Mouse (Mus musculus): ENCODE data around the gene Zfp622. TPM values are rescaled to one million over a fixed set of nuclear protein-coding genes. Genes with fewer than 3 reads are reported as not detected.
A peak's percentile ranks its signal among the peaks of the same experiment; 100 is the strongest.

Zfp622 gene
- polyA plus RNA-seq, 1 experiment, result 102 TPM

DNA sequence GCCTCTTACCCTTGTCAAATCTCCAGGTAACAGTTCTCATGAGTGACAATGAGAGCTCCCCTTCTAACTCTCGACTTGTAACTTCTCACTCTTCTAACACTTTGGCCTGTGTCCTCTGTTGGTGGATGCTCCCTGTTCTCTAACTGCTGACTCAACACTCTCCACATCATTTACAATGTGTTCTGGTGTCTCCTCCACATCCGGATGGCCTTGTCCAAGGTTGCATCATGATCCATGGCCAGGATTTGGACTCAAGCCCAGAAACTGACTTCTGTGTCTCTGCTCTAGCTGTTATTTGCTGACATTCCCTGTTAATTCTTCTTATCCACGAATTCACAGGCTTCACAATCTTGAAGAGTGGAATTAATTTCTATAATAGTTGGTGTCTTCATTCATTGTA is 47.5 kb downstream of the Zfp622 start:
- no peak overlapping the region for H3ac ChIP-seq (ENCODE audit: control insufficient read depth, insufficient read length)
- H3K4me3 ChIP-seq, result no peak overlapping the region
- H3K36me3 ChIP-seq (ENCODE audit: control insufficient read depth, insufficient read depth), result no peaks in the 10 kb centered on the region
- no peaks in the 10 kb centered on the region for H3K79me2 ChIP-seq (ENCODE audit: control insufficient read depth, insufficient read depth)
- no peaks in the 10 kb centered on the region for H3K27me3 ChIP-seq (ENCODE audit: control insufficient read depth, insufficient read depth, insufficient read length)
- no peak for TF ChIP-seq MYOG (IDR thresholded peaks at IDR 0.05; ENCODE audit: control insufficient read depth in 1 of 3, insufficient read depth in 1 of 3, insufficient read length in 2 of 3, low read depth in 2 of 3)
- TF ChIP-seq SRF (IDR thresholded peaks at IDR 0.05; ENCODE audit: control insufficient read depth, insufficient read length, low read depth), result no peak
- peak; percentile 98 for TF ChIP-seq CEBPB (IDR thresholded peaks at IDR 0.05; ENCODE audit: insufficient read depth, poor library complexity, severe bottlenecking)
- no peak for TF ChIP-seq MYOD1 (IDR thresholded peaks at IDR 0.05; ENCODE audit: control insufficient read depth in 1 of 3, insufficient read length in 2 of 3, low read depth in 2 of 3)
- peak; percentile 15 for TF ChIP-seq MAX (IDR thresholded peaks at IDR 0.05; ENCODE audit: low read depth)
- peak overlapping the region; percentile 48 for H3K4me2 ChIP-seq (ENCODE audit: low read depth)

DNA sequence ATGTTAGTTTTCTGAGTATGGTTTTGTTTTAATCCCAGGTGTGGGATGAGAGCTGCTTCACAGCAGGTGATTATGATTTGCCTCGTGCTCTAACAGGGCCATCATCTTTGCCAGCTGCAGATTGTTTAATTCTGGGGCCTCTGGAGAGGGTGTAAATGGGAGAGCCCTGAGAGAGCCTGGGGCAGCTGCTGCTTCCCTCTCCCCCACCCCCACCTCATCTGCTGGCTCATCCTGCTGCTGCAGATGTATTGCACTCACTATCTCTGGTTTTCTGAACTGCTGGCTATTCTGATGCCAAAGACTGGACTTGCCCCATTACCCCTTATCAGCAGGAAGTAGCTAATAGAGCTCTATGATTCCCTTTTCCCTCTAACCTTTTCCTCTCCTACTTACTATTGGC is 56.4 kb downstream of the Zfp622 start:
- TF ChIP-seq MYOG (IDR thresholded peaks at IDR 0.05; ENCODE audit: control insufficient read depth in 1 of 3, insufficient read depth in 1 of 3, insufficient read length in 2 of 3, low read depth in 2 of 3) (peak in 1 of 3 experiments; percentile 58), MYOD1 (IDR thresholded peaks at IDR 0.05; ENCODE audit: control insufficient read depth in 1 of 3, insufficient read length in 2 of 3, low read depth in 2 of 3) (peak; percentile 3 to 79 (median 63)), USF1 (IDR thresholded peaks at IDR 0.05; ENCODE audit: low read depth) (no peak), E2F4 (IDR thresholded peaks at IDR 0.05; ENCODE audit: insufficient read depth) (no peak), TCF12 (IDR thresholded peaks at IDR 0.05; ENCODE audit: insufficient read depth, poor library complexity, severe bottlenecking) (peak; percentile 43), MAX (IDR thresholded peaks at IDR 0.05; ENCODE audit: low read depth) (no peak)
- H3K4me2 ChIP-seq (ENCODE audit: low read depth), result peak overlapping the region; percentile 52
- no peak overlapping the region for H3ac ChIP-seq (ENCODE audit: control insufficient read depth, insufficient read length)
- no peak overlapping the region for H3K4me3 ChIP-seq
- H3K36me3 ChIP-seq (ENCODE audit: control insufficient read depth, insufficient read depth), result no peaks in the 10 kb centered on the region
- no peaks in the 10 kb centered on the region for H3K79me2 ChIP-seq (ENCODE audit: control insufficient read depth, insufficient read depth)
- no peaks in the 10 kb centered on the region for H3K27me3 ChIP-seq (ENCODE audit: control insufficient read depth, insufficient read depth, insufficient read length)

DNA sequence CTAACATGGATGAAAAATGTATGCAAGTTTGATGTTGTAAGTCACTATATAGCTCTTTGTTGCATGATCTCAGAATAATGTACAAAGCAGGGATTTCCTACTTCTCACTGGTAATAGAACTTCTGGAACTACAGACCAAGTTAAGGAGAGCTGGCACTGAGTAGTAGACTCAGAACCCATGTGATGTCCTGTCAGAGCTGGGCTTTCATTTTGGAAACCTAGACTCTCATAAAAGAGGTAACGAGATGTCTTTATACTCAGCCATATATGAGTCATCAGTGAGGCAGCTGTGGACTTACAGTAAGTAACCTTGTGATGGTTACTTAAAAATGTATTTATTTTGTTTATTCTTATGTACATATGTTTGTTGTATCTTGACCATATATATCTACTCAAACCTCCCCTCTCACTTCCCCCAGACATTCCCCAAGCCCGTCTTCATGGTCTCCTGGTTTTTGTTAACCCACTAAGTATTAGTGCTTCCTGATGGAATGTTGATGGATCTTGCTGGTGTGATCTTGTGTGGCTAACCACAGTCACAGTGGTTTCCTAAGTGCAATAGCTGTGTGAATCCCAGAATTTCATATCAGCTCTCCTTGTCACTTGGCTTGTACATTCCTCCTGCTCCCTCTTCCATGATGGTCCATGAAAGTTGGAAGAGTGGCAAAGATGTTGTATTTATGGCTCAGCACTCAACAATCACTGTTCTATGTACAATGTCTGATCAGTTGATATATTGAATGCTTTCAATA is 57.2 kb downstream of the Zfp622 start:
- H3K27me3 ChIP-seq (ENCODE audit: control insufficient read depth, insufficient read depth, insufficient read length), result no peaks in the 10 kb centered on the region
- no peak overlapping the region for H3ac ChIP-seq (ENCODE audit: control insufficient read depth, insufficient read length)
- peak overlapping the region; percentile 52 for H3K4me2 ChIP-seq (ENCODE audit: low read depth)
- H3K4me3 ChIP-seq, result no peak overlapping the region
- H3K36me3 ChIP-seq (ENCODE audit: control insufficient read depth, insufficient read depth), result no peaks in the 10 kb centered on the region
- H3K79me2 ChIP-seq (ENCODE audit: control insufficient read depth, insufficient read depth), result no peaks in the 10 kb centered on the region
- TF ChIP-seq TCF12 (IDR thresholded peaks at IDR 0.05; ENCODE audit: insufficient read depth, poor library complexity, severe bottlenecking), result peak; percentile 28
- TF ChIP-seq E2F4 (IDR thresholded peaks at IDR 0.05; ENCODE audit: insufficient read depth), result no peak
- peak; percentile 69; the same call in 1 of the 2 replicates for TF ChIP-seq CEBPB (IDR thresholded peaks at IDR 0.05; ENCODE audit: insufficient read depth, poor library complexity, severe bottlenecking)
- TF ChIP-seq MYOG (IDR thresholded peaks at IDR 0.05; ENCODE audit: control insufficient read depth in 1 of 3, insufficient read depth in 1 of 3, insufficient read length in 2 of 3, low read depth in 2 of 3), result peak in 1 of 3 experiments; percentile 25
- TF ChIP-seq TCF3 (IDR thresholded peaks at IDR 0.05; ENCODE audit: insufficient read length, low read depth), result no peak
- TF ChIP-seq REST (IDR thresholded peaks at IDR 0.05; ENCODE audit: insufficient read depth, insufficient read length), result no peak
- TF ChIP-seq USF1 (IDR thresholded peaks at IDR 0.05; ENCODE audit: low read depth), result peak; percentile 84
- TF ChIP-seq POLR2AphosphoS2 (IDR thresholded peaks at IDR 0.05; ENCODE audit: insufficient read length, low read depth), result no peak
- no peak for TF ChIP-seq SRF (IDR thresholded peaks at IDR 0.05; ENCODE audit: control insufficient read depth, insufficient read length, low read depth)
- TF ChIP-seq MYOD1 (IDR thresholded peaks at IDR 0.05; ENCODE audit: control insufficient read depth in 1 of 3, insufficient read length in 2 of 3, low read depth in 2 of 3), result peak in 1 of 3 experiments; percentile 20

Other genes starting within 250 kb of the Zfp622 start
- 32.8 TPM for gene Retreg1, start 141.2 kb upstream of the Zfp622 start, polyA plus RNA-seq (2012; fragmentation: generic; extraction: Trizol)

All from myocyte (in vitro differentiated cells).